Mouse (Mus musculus): Measurements from ENCODE around the gene Ascc2.

DNA sequence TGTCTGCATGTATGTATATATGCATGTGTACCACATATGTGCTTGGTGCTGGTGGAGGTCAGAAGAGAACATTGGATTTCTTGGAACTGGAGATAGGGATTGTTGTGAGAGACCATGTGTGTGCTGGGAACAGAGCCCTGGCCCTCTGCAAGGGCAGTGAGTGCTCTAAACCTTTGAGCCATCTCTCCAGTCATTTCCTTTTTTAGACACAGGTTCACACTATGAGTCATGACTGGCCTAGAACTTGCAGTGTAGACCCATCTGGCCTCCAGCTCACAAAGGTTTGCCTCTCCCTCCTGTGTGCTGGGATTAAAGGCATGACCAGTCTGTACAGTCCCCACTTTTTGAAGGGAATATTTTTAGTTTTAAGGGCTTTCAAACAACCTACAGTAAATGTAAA lies 75.3 kb downstream of the Ascc2 start:
- TF ChIP-seq TCF12 (IDR thresholded peaks at IDR 0.05; ENCODE audit: insufficient read depth, poor library complexity, severe bottlenecking) = no peak
- TF ChIP-seq POLR2A (IDR thresholded peaks at IDR 0.05; ENCODE audit: insufficient read length, low read depth) = no peak
- TF ChIP-seq MYOG (IDR thresholded peaks at IDR 0.05; ENCODE audit: control insufficient read depth in 1 of 3, insufficient read depth in 1 of 3, insufficient read length in 2 of 3, low read depth in 2 of 3) = no peak
- TF ChIP-seq MAX (IDR thresholded peaks at IDR 0.05; ENCODE audit: low read depth) = no peak
- no peak for TF ChIP-seq USF1 (IDR thresholded peaks at IDR 0.05; ENCODE audit: low read depth)
- TF ChIP-seq MYOD1 (IDR thresholded peaks at IDR 0.05; ENCODE audit: control insufficient read depth in 1 of 3, insufficient read length in 2 of 3, low read depth in 2 of 3) = no peak
- TF ChIP-seq SRF (IDR thresholded peaks at IDR 0.05; ENCODE audit: control insufficient read depth, insufficient read length, low read depth) = no peak
- no peak for TF ChIP-seq REST (IDR thresholded peaks at IDR 0.05; ENCODE audit: insufficient read depth, insufficient read length)
- TF ChIP-seq POLR2AphosphoS2 (IDR thresholded peaks at IDR 0.05; ENCODE audit: insufficient read length, low read depth) = no peak
- TF ChIP-seq TCF3 (IDR thresholded peaks at IDR 0.05; ENCODE audit: insufficient read length, low read depth) = no peak
